In genomic region chr10:123398136-123398535, GRCm38 (mm10) we compare ENCODE assay signal across 25 mouse cellular contexts.
A peak's percentile ranks its signal among the peaks of the same experiment; 100 is the strongest.
DNase-seq lines count a peak whose midpoint lies in the region; ATAC-seq and TF ChIP-seq lines count a peak whose summit lies in the region.
"Had no signal": no experiment of that assay in that cellular context is flagged by ENCODE, and none has a peak within 500 bp of the region (broad histone marks: within the 10 kb centered on the region; RNA-seq: fewer than 3 reads in every experiment).

No protein-coding gene starts in this region.

- no peak overlapping the region for H3K27ac ChIP-seq in kidney, embryonic 14.5 days (ENCODE audit: low read depth, low read length)
- H3K27ac ChIP-seq in midbrain, embryonic 16.5 days (ENCODE audit: low read length), result no peak overlapping the region
- no peak overlapping the region for H3K27ac ChIP-seq in midbrain, embryonic 13.5 days
- H3K27ac ChIP-seq in kidney, postnatal 0 days, result no peak overlapping the region
- H3K27ac ChIP-seq: forebrain, embryonic 13.5 days; hindbrain, embryonic 13.5 days; limb, embryonic 10.5 days; liver, embryonic 15.5 days; macrophage; neural tube, embryonic 15.5 days; stomach, embryonic 15.5 days had no signal

- no peaks in the 10 kb centered on the region for H3K9me3 ChIP-seq in kidney, embryonic 14.5 days (ENCODE audit: control insufficient read depth, low read length)
- H3K9me3 ChIP-seq in midbrain, embryonic 16.5 days (replicated peaks; ENCODE audit: control insufficient read depth, low read length, poor library complexity, severe bottlenecking), result no peaks in the 10 kb centered on the region
- no peaks in the 10 kb centered on the region for H3K9me3 ChIP-seq in midbrain, embryonic 13.5 days
- H3K9me3 ChIP-seq in kidney, postnatal 0 days (replicated peaks; ENCODE audit: low read length), result no peaks in the 10 kb centered on the region
- H3K9me3 ChIP-seq: forebrain, embryonic 13.5 days; hindbrain, embryonic 13.5 days; limb, embryonic 10.5 days; liver, embryonic 15.5 days; neural tube, embryonic 15.5 days; stomach, embryonic 15.5 days had no signal

- no peak for ATAC-seq in kidney, embryonic 14.5 days (ENCODE audit: low FRiP score, low TSS enrichment)
- no peak for ATAC-seq in midbrain, embryonic 16.5 days
- no peak for ATAC-seq in midbrain, embryonic 13.5 days
- no peak; the same call in 1 of the 2 replicates for ATAC-seq in kidney, postnatal 0 days (replicated peaks; ENCODE audit: low FRiP score, low read depth)
- ATAC-seq: forebrain, embryonic 13.5 days; Patski had no signal

- no peak overlapping the region for H3K4me2 ChIP-seq in kidney, embryonic 14.5 days (replicated peaks; ENCODE audit: low read depth, low read length)
- H3K4me2 ChIP-seq in midbrain, embryonic 16.5 days (ENCODE audit: low read length), result peak overlapping the region; percentile 30
- H3K4me2 ChIP-seq in midbrain, embryonic 13.5 days (replicated peaks), result no peak overlapping the region
- no peak overlapping the region for H3K4me2 ChIP-seq in kidney, postnatal 0 days (ENCODE audit: low read length)
- H3K4me2 ChIP-seq: forebrain, embryonic 13.5 days; hindbrain, embryonic 13.5 days; liver, embryonic 15.5 days; neural tube, embryonic 15.5 days; stomach, embryonic 15.5 days had no signal

- H3K36me3 ChIP-seq in kidney, embryonic 14.5 days (ENCODE audit: control insufficient read depth, insufficient read depth, low read length), result no peaks in the 10 kb centered on the region
- no peaks in the 10 kb centered on the region for H3K36me3 ChIP-seq in midbrain, embryonic 16.5 days (ENCODE audit: control insufficient read depth, insufficient read depth, low read length)
- no peaks in the 10 kb centered on the region for H3K36me3 ChIP-seq in midbrain, embryonic 13.5 days
- no peaks in the 10 kb centered on the region for H3K36me3 ChIP-seq in kidney, postnatal 0 days (ENCODE audit: insufficient read depth, low read length)
- H3K36me3 ChIP-seq: hindbrain, embryonic 13.5 days; limb, embryonic 10.5 days; liver, embryonic 15.5 days; neural tube, embryonic 15.5 days; stomach, embryonic 15.5 days had no signal

- H3K27me3 ChIP-seq in kidney, embryonic 14.5 days (ENCODE audit: control insufficient read depth, insufficient read depth, low read length), result no peaks in the 10 kb centered on the region
- H3K27me3 ChIP-seq in midbrain, embryonic 16.5 days (ENCODE audit: control insufficient read depth, insufficient read depth, low read depth, low read length), result no peaks in the 10 kb centered on the region
- no peaks in the 10 kb centered on the region for H3K27me3 ChIP-seq in midbrain, embryonic 13.5 days
- H3K27me3 ChIP-seq in kidney, postnatal 0 days (ENCODE audit: insufficient read depth, low read length), result no peaks in the 10 kb centered on the region
- H3K27me3 ChIP-seq: forebrain, embryonic 13.5 days; hindbrain, embryonic 13.5 days; liver, embryonic 15.5 days; neural tube, embryonic 15.5 days; Patski; stomach, embryonic 15.5 days had no signal

- H3K9ac ChIP-seq in kidney, embryonic 14.5 days (ENCODE audit: low read depth, low read length), result no peak overlapping the region
- no peak overlapping the region for H3K9ac ChIP-seq in midbrain, embryonic 16.5 days (ENCODE audit: low read depth, low read length)
- no peak overlapping the region for H3K9ac ChIP-seq in midbrain, embryonic 13.5 days (replicated peaks)
- H3K9ac ChIP-seq in kidney, postnatal 0 days (ENCODE audit: low read depth, low read length), result no peak overlapping the region
- H3K9ac ChIP-seq: forebrain, embryonic 13.5 days; hindbrain, embryonic 13.5 days; liver, embryonic 15.5 days; neural tube, embryonic 15.5 days; stomach, embryonic 15.5 days had no signal

- no peak overlapping the region for H3K4me3 ChIP-seq in kidney, embryonic 14.5 days (ENCODE audit: low read length)
- H3K4me3 ChIP-seq in midbrain, embryonic 16.5 days (ENCODE audit: low read depth, low read length), result no peak overlapping the region
- H3K4me3 ChIP-seq in midbrain, embryonic 13.5 days (replicated peaks), result no peak overlapping the region
- no peak overlapping the region for H3K4me3 ChIP-seq in kidney, postnatal 0 days (replicated peaks; ENCODE audit: low read depth, low read length)
- H3K4me3 ChIP-seq: forebrain, embryonic 13.5 days; hindbrain, embryonic 13.5 days; limb, embryonic 10.5 days; liver, embryonic 15.5 days; myocyte; neural tube, embryonic 15.5 days; stomach, embryonic 15.5 days had no signal

- 59% methylated on average over 6 of the region's 6 CpGs for WGBS in kidney, embryonic 14.5 days
- 14% methylated on average over 6 of the region's 6 CpGs for WGBS in midbrain, embryonic 16.5 days
- 23% methylated on average over 6 of the region's 6 CpGs for WGBS in midbrain, embryonic 13.5 days
- 45% methylated on average over 6 of the region's 6 CpGs for WGBS in kidney, postnatal 0 days

- no peak for TF ChIP-seq CTCF in kidney, postnatal 0 days (IDR thresholded peaks at IDR 0.05; ENCODE audit: low read depth)

- DNase-seq in kidney, adult 11 months, result peak; percentile 27
- DNase-seq in kidney, postnatal 0 days (ENCODE audit: low spot score), result peak; percentile 6
- DNase-seq in yolk sac, embryonic 10.5 days (ENCODE audit: low spot score), result peak; percentile 4
- no peak for DNase-seq in frontal cortex, postnatal 25 days (ENCODE audit: low spot score in 2 of 2)
- DNase-seq in urinary bladder, postnatal 10 days (ENCODE audit: low spot score), result no peak
- DNase-seq: adrenal gland, postnatal 36 days; cerebellum, adult 18-20 months; cerebellum, postnatal 14 days; gastrocnemius, postnatal 25 days; heart, adult 18-20 months; heart, postnatal 36 days; liver; thymus, postnatal 25 days had no signal

- no peaks in the 10 kb centered on the region for H3K4me1 ChIP-seq in kidney, embryonic 14.5 days (ENCODE audit: control insufficient read depth, insufficient read depth, low read length)
- peaks cover 15% of the 10 kb centered on the region for H3K4me1 ChIP-seq in midbrain, embryonic 16.5 days (ENCODE audit: control insufficient read depth, insufficient read depth, low read length)
- H3K4me1 ChIP-seq in midbrain, embryonic 13.5 days (replicated peaks), result peaks cover 16% of the 10 kb centered on the region
- H3K4me1 ChIP-seq in kidney, postnatal 0 days (replicated peaks; ENCODE audit: insufficient read depth, low read length), result no peaks in the 10 kb centered on the region
- H3K4me1 ChIP-seq: liver, embryonic 15.5 days; stomach, embryonic 15.5 days had no signal

Comparison
In these comparisons a context has a peak if more than half of its experiments do, and no peak if none do; other contexts are left out.
1. DNase-seq: peak in kidney, adult 11 months (single experiment), kidney, postnatal 0 days (single experiment) and yolk sac, embryonic 10.5 days (single experiment); none in frontal cortex, postnatal 25 days (0 of 2) and urinary bladder, postnatal 10 days (single experiment).